Mouse (Mus musculus) G1E (cell line): ENCODE data around the gene Slc7a7.
"Not testable (repeated sequence)": the region's sequence is repeated elsewhere in the genome, so short reads cannot be mapped to it uniquely, and the experiment has no call there.

ENCODE experiments used
- CTCF ChIP-seq: IDR thresholded peaks from 2 replicates; pipeline ENCODE4 v1.5.1; 2012; ENCODE audit warnings: low read depth, low read length, inconsistent platforms, mixed read lengths
- GATA1 ChIP-seq: IDR thresholded peaks from 2 replicates; pipeline ENCODE4 v1.6.1; 2012; ENCODE audit warnings: borderline replicate concordance, low read length, inconsistent platforms, mixed read lengths
- TAL1 ChIP-seq: conservative IDR thresholded peaks from 2 replicates; pipeline ENCODE4 v1.6.1; 2012; ENCODE audit warnings: low read depth, low read length, inconsistent platforms, mixed read lengths

GRCm38 (mm10) chr14:54341807-54342206 lies 75.8 kb downstream of the Slc7a7 start:
- not testable (repeated sequence) for TF ChIP-seq CTCF, GATA1, TAL1
